Mouse (Mus musculus): ENCODE measurements around the gene Mrps10. TPM values are rescaled to one million over a fixed set of nuclear protein-coding genes. Genes with fewer than 3 reads are reported as not detected.
A peak's percentile ranks its signal among the peaks of the same experiment; 100 is the strongest.
"Not testable (repeated sequence)": the region's sequence is repeated elsewhere in the genome, so short reads cannot be mapped to it uniquely, and the experiment has no call there.

The Mrps10 gene
- polyA plus RNA-seq, 1 experiment, result 8.1 TPM

- Histone ChIP-seq H3K4me1 (peaks cover 8% of the 10 kb centered on the region), H3K36me3 (replicated peaks; ENCODE audit: low read length) (no peaks in the 10 kb centered on the region), H3K9me3 (peaks cover 9% of the 10 kb centered on the region; the same call in 1 of the 2 replicates), H3K4me3 (replicated peaks) (no peak within 1 kb of the TSS), H3K27me3 (replicated peaks) (peaks cover 53% of the 10 kb centered on the region)
- TF ChIP-seq GATA1 (IDR thresholded peaks at IDR 0.05; ENCODE audit: borderline replicate concordance, low read length) (no peak), FLI1 (IDR thresholded peaks at IDR 0.05; ENCODE audit: low read length) (no peak)
Measured at GRCm38 (mm10) chr17:47400451-47400850, 31.8 kb downstream of the Mrps10 start, which contains the start of gene Guca1a. TSS of gene Guca1a (minus strand) at chr17:47400584.

- H3K27me3 ChIP-seq (replicated peaks), result peaks cover 71% of the 10 kb centered on the region
- no peaks in the 10 kb centered on the region for H3K36me3 ChIP-seq (replicated peaks; ENCODE audit: low read length)
- no peak overlapping the region for H3K4me3 ChIP-seq (replicated peaks)
- H3K9me3 ChIP-seq, result peaks cover 14% of the 10 kb centered on the region
- no peak for TF ChIP-seq GATA1 (IDR thresholded peaks at IDR 0.05; ENCODE audit: borderline replicate concordance, low read length)
- TF ChIP-seq FLI1 (IDR thresholded peaks at IDR 0.05; ENCODE audit: low read length), result no peak
- peaks cover 9% of the 10 kb centered on the region for H3K4me1 ChIP-seq
Measured at GRCm38 (mm10) chr17:47407717-47408557, 39.2 kb downstream of the Mrps10 start.

GRCm38 (mm10) chr17:47408558-47408898, 39.8 kb downstream of the Mrps10 start:
- Histone ChIP-seq H3K9me3 (peaks cover 11% of the 10 kb centered on the region), H3K4me1 (peaks cover 9% of the 10 kb centered on the region), H3K27me3 (replicated peaks) (peaks cover 71% of the 10 kb centered on the region), H3K36me3 (replicated peaks; ENCODE audit: low read length) (no peaks in the 10 kb centered on the region), H3K4me3 (replicated peaks) (no peak overlapping the region)
- no peak for TF ChIP-seq GATA1 (IDR thresholded peaks at IDR 0.05; ENCODE audit: borderline replicate concordance, low read length)
- no peak for TF ChIP-seq FLI1 (IDR thresholded peaks at IDR 0.05; ENCODE audit: low read length)

GRCm38 (mm10) chr17:47409897-47410861, 41.5 kb downstream of the Mrps10 start:
- Histone ChIP-seq H3K4me3 (replicated peaks) (peak overlapping the region; percentile 62), H3K9me3 (peaks cover 11% of the 10 kb centered on the region), H3K27me3 (replicated peaks) (peaks cover 74% of the 10 kb centered on the region)
- not testable (repeated sequence) for H3K36me3 ChIP-seq (replicated peaks; ENCODE audit: low read length); H3K4me1 ChIP-seq

- no peak overlapping the region for H3K4me3 ChIP-seq (replicated peaks)
- H3K4me1 ChIP-seq, result peaks cover 10% of the 10 kb centered on the region
- H3K9me3 ChIP-seq, result peaks cover 15% of the 10 kb centered on the region
- no peaks in the 10 kb centered on the region for H3K36me3 ChIP-seq (replicated peaks; ENCODE audit: low read length)
- H3K27me3 ChIP-seq (replicated peaks), result peaks cover 61% of the 10 kb centered on the region
- TF ChIP-seq GATA1 (IDR thresholded peaks at IDR 0.05; ENCODE audit: borderline replicate concordance, low read length), result no peak
- TF ChIP-seq FLI1 (IDR thresholded peaks at IDR 0.05; ENCODE audit: low read length), result no peak
Measured at GRCm38 (mm10) chr17:47420195-47420594, 51.5 kb downstream of the Mrps10 start.

GRCm38 (mm10) chr17:47421566-47421965, 52.9 kb downstream of the Mrps10 start:
- no peak for TF ChIP-seq FLI1 (IDR thresholded peaks at IDR 0.05; ENCODE audit: low read length)
- TF ChIP-seq GATA1 (IDR thresholded peaks at IDR 0.05; ENCODE audit: borderline replicate concordance, low read length), result no peak
- Histone ChIP-seq H3K9me3 (peaks cover 8% of the 10 kb centered on the region), H3K27me3 (replicated peaks) (peaks cover 53% of the 10 kb centered on the region), H3K4me1 (peaks cover 21% of the 10 kb centered on the region), H3K4me3 (replicated peaks) (no peak overlapping the region), H3K36me3 (replicated peaks; ENCODE audit: low read length) (no peaks in the 10 kb centered on the region)

GRCm38 (mm10) chr17:47422616-47423015, 53.9 kb downstream of the Mrps10 start:
- H3K36me3 ChIP-seq (replicated peaks; ENCODE audit: low read length); H3K4me3 ChIP-seq (replicated peaks); H3K9me3 ChIP-seq: not testable (repeated sequence)
- H3K4me1 ChIP-seq, result peaks cover 21% of the 10 kb centered on the region
- H3K27me3 ChIP-seq (replicated peaks), result peaks cover 52% of the 10 kb centered on the region

GRCm38 (mm10) chr17:47424186-47424585, 55.5 kb downstream of the Mrps10 start:
- Histone ChIP-seq H3K36me3 (replicated peaks; ENCODE audit: low read length) (no peaks in the 10 kb centered on the region), H3K4me1 (peaks cover 36% of the 10 kb centered on the region), H3K9me3 (no peaks in the 10 kb centered on the region), H3K4me3 (replicated peaks) (no peak overlapping the region), H3K27me3 (replicated peaks) (peaks cover 56% of the 10 kb centered on the region)
- TF ChIP-seq FLI1 (IDR thresholded peaks at IDR 0.05; ENCODE audit: low read length) (no peak), GATA1 (IDR thresholded peaks at IDR 0.05; ENCODE audit: borderline replicate concordance, low read length) (no peak)

GRCm38 (mm10) chr17:47427316-47427715, 58.6 kb downstream of the Mrps10 start:
- Histone ChIP-seq H3K36me3 (replicated peaks; ENCODE audit: low read length) (no peaks in the 10 kb centered on the region), H3K4me3 (replicated peaks) (no peak overlapping the region), H3K4me1 (peaks cover 48% of the 10 kb centered on the region), H3K9me3 (no peaks in the 10 kb centered on the region), H3K27me3 (replicated peaks) (peaks cover 37% of the 10 kb centered on the region)
- no peak for TF ChIP-seq FLI1 (IDR thresholded peaks at IDR 0.05; ENCODE audit: low read length)
- no peak for TF ChIP-seq GATA1 (IDR thresholded peaks at IDR 0.05; ENCODE audit: borderline replicate concordance, low read length)

GRCm38 (mm10) chr17:47428831-47429304, 60.2 kb downstream of the Mrps10 start:
- TF ChIP-seq GATA1 (IDR thresholded peaks at IDR 0.05; ENCODE audit: borderline replicate concordance, low read length), result no peak
- no peak for TF ChIP-seq FLI1 (IDR thresholded peaks at IDR 0.05; ENCODE audit: low read length)
- no peaks in the 10 kb centered on the region for H3K9me3 ChIP-seq

More at GRCm38 (mm10) chr17:47428831-47429304, 60.2 kb downstream of the Mrps10 start:
- Histone ChIP-seq H3K27me3 (replicated peaks) (peaks cover 30% of the 10 kb centered on the region), H3K36me3 (replicated peaks; ENCODE audit: low read length) (no peaks in the 10 kb centered on the region), H3K4me1 (peaks cover 63% of the 10 kb centered on the region), H3K4me3 (replicated peaks) (peak overlapping the region; percentile 50)
